Mouse (Mus musculus) testis, adult 2 months (tissue): ENCODE results near the gene Dusp11. TPM values are rescaled to one million over a fixed set of nuclear protein-coding genes. Genes with fewer than 3 reads are reported as not detected.
"Not testable (repeated sequence)": the region's sequence is repeated elsewhere in the genome, so short reads cannot be mapped to it uniquely, and the experiment has no call there.

Experiments used
- H3K27ac ChIP-seq: fragments of 200-500 bp; 2 replicates; pipeline ENCODE4 v1.5.1; 2012; ENCODE audit warnings: low read depth, low read length; ENCODE audit not compliant: control insufficient read depth, insufficient read depth
- H3K27me3 ChIP-seq: fragments of 200-500 bp; 2 replicates; pipeline ENCODE4 v1.6.1; 2012; ENCODE audit warnings: mild to moderate bottlenecking, low read length, moderate library complexity; ENCODE audit not compliant: control insufficient read depth, insufficient read depth
- H3K36me3 ChIP-seq: fragments of 200-500 bp; 2 replicates; pipeline ENCODE4 v1.6.1; 2012; ENCODE audit warnings: mild to moderate bottlenecking, low read length; ENCODE audit not compliant: control insufficient read depth, insufficient read depth
- H3K4me1 ChIP-seq: fragments of 200-500 bp; 2 replicates; pipeline ENCODE4 v1.6.1; 2012; ENCODE audit warnings: low read length; ENCODE audit not compliant: control insufficient read depth, insufficient read depth
- H3K4me3 ChIP-seq: fragments of 200-500 bp; 2 replicates; pipeline ENCODE4 v1.5.1; 2012; ENCODE audit warnings: low read depth, mild to moderate bottlenecking, low read length, moderate library complexity, mixed read lengths; ENCODE audit not compliant: control insufficient read depth
- CTCF ChIP-seq: fragments of 200-500 bp; IDR thresholded peaks from 2 replicates; pipeline ENCODE4 v1.5.1; 2012; ENCODE audit warnings: low read depth, mild to moderate bottlenecking, inconsistent platforms, low read length, moderate library complexity; ENCODE audit not compliant: control insufficient read depth, insufficient read depth, insufficient replicate concordance
- POLR2A ChIP-seq: fragments of 200-500 bp; IDR thresholded peaks from 2 replicates; pipeline ENCODE4 v1.6.1; 2012; ENCODE audit warnings: low read depth, mild to moderate bottlenecking, inconsistent platforms, low read length, moderate library complexity; ENCODE audit not compliant: control insufficient read depth
- polyA plus RNA-seq: library from polyadenylated mRNA; depleted of rRNA; stranded (reverse); fragments of >200 nt; gene quantifications from 2 replicates; pipeline ENCODE4 v1.2.3, GENCODE M21; 2012; rRNA removed

Gene Dusp11
- 12.2 and 15.7 TPM in 2 replicates for polyA plus RNA-seq

DNA sequence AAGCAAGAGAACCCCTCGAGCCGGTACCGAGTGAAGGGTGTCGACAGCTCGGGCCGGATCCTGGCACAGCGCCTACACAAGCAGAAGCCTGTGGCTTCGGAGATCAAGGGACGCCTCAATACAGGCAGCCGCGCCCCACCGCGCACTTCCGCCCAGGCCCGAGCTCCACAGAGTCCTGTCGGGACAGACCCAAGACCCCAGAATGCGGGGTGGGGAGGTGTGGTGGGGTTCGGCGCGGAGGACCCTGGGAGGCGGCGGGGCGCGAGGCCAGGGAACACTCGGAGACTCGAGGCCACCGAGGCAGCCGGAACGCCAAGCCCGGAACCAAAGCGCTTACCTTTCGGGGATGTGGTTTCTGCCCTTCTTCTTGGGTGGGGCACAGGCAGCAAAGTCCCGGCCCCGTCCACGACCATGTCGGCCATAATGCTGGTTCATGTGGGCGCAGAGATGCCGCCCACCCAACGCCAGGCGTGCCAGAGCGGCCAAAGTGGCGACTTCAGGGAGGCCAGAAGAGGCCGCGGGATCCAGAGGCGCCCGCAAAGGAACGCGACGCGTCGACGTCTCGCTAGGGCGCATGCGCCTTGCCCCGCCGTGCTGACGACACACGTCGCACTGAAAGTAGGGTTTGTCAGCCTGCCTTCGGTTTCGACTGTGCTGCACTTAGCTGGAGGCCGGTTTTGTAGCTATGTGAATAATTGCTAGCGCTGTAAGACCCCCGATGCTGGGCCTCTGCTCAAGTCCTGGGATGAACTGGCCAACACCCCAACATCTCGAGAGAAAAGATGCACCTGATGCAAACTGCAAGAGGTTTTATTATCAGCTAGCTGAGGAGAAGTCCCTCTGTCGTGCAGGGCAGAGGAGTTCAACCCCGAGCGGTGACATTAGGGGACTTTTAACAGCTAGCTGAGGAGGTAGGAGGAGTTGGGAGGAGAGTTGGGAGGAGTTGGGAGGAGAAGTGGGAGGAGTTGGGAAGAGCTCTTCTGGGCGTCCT, at the start of gene Dusp11:
Gene Dusp11, minus strand, starts transcription at position 567 of the 991 bp plus-strand sequence.
- Histone ChIP-seq H3K4me1 (no peaks in the 10 kb centered on the region; the same call in none of the 2 replicates), H3K27me3 (no peaks in the 10 kb centered on the region), H3K27ac (peak within 1 kb of the TSS; percentile 94), H3K4me3 (peak within 1 kb of the TSS; percentile 94), H3K36me3 (0 out of 2 replicates have a peak, but pooled peaks cover 1% of the 10 kb centered on the region)
- peak; percentile 90 for TF ChIP-seq POLR2A
- TF ChIP-seq CTCF, result no peak

DNA sequence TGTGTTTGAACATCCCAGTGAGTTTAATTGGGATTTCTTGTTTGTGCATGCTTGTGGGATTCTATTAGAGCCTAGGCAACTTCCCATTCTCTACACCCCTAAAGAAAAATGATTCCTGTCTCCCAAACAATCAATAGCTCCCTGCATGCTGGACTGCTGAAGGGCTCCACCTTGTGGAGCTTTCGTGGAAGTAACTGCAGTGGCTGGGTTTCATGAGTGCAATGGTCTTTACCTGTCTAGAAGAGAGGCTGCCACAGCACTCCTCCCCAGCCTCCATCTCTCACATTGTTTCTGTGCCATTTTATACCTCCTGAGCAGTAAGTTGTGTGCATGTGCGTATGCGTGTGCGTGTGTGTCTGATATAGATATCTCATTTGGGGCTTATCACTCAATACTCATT, 48.5 kb upstream of the Dusp11 start:
- Histone ChIP-seq H3K36me3 (no peaks in the 10 kb centered on the region), H3K4me3 (no peak overlapping the region), H3K4me1 (no peaks in the 10 kb centered on the region), H3K27ac (no peak overlapping the region), H3K27me3 (no peaks in the 10 kb centered on the region)
- TF ChIP-seq POLR2A (no peak), CTCF (peak; percentile 36; the same call in 1 of the 2 replicates)

DNA sequence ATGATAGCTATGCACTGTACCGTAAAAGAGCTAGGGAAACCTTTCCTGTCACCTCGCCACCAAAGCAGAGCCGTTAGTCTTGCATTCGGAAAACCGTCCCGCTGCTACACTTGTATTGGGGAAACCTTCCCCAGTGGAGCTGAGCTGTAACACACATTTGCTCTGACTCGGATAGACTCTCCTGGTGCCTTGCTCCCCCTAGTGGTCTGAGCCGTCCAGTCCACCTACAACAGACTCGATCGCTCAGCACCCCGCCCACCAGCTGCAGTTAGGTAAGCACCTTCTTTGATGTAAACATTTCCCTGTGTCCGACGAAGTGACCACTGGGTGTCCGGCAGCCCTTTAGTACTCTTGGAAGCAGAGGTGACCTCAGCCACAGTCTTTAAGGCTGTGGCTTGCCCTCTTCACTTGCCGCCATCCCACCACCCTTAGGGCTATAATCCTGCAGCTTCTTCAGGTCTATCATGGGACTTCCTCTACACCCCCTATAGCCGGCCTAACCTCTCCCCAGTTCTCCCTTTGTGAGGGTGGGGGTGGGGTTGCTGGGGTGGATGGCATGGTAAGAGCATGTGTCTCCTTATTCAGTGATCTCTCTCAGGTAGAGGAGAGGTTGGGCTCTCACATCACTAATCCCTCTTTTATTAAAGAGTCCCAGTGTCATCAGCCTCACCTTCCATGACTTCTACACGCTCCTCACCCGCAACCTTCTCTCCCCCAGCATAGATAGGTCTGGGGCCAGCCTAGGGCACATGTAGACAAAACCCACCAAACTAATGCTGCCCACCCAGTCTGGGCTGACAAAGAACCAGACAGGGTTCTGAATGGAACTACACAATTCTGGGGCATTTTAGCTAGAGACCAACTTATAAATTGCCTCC, 43.0 kb upstream of the Dusp11 start:
- TF ChIP-seq POLR2A (no peak), CTCF (peak; percentile 96)
- Histone ChIP-seq H3K27ac (peak overlapping the region; percentile 59), H3K4me3 (peak overlapping the region; percentile 87)

DNA sequence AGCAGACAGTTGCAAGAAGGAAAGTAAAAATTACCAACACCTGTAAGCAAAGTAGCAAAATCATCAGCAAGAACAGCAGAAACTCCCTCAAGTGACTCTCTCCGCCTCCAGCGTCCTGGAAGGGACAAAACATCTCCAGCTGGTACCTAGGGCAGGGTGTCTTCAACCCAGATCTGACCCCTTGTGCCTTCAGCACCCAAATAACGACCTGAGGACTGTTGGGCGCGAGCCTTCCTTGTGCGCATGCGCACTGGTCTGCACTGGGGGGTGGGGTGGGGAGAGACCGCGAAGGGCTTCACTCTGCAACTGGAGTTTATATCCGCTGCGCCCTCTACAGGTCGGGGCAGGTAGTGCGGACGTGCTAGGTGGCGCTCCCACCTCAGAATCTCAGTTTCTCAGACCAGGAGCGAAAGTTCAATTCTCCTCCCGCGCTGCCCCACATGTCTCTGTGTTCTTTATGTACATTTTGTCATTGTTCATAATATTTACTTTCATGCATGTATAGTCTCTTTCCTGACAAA, 42.0 kb upstream of the Dusp11 start:
- Histone ChIP-seq H3K4me1 (peaks cover 7% of the 10 kb centered on the region), H3K27ac (peak overlapping the region; percentile 100), H3K27me3 (no peaks in the 10 kb centered on the region), H3K36me3 (peaks cover 1% of the 10 kb centered on the region; the same call in 1 of the 2 replicates), H3K4me3 (peak overlapping the region; percentile 98)
- TF ChIP-seq POLR2A, result peak; percentile 94
- peak; percentile 99 for TF ChIP-seq CTCF

More for the DNA sequence above, 43.0 kb upstream of the Dusp11 start:
- H3K36me3 ChIP-seq, result no peaks in the 10 kb centered on the region; the same call in 1 of the 2 replicates
- H3K27me3 ChIP-seq, result no peaks in the 10 kb centered on the region
- H3K4me1 ChIP-seq, result peaks cover 7% of the 10 kb centered on the region

DNA sequence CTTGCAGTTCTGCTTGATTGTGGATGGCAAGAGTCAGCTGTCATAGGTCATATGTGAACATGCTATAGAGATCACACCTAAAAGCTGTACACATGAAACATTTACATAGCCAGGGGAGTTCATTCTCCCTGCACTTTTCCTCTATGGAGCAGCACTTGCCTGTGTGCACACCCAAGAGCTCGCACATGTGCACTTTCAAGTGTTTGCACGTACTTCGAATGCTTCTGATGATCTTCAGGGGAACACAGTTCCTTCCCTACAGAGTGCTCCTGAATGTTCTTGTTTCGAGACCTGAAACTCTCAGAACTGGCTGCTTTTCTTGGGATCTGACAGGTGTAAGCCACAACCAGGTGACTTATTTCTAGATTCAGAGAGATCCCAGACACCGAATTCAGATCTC, 29.3 kb upstream of the Dusp11 start:
- H3K4me1 ChIP-seq, H3K27me3 ChIP-seq, H3K27ac ChIP-seq, H3K4me3 ChIP-seq, H3K36me3 ChIP-seq: not testable (repeated sequence)

DNA sequence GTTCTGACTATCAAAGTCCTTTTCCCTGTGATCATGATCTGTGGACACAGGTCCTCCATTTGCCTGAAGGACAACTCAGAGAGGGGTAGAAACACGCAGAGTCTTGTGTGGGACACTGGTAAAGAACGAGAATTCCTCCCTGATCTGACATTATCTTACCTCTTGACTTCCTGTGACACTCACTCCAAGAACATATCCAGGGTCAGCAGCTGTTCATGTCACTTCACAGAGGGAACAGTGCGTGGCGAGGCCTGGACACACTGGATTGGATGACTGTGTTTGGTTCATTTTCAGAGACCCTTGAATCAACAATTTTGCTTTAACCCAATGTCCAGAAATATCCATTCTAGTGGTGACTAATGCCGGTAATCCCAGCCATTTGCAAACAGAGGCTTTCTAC, 28.1 kb upstream of the Dusp11 start:
- H3K4me1 ChIP-seq, H3K27me3 ChIP-seq, H3K27ac ChIP-seq, H3K4me3 ChIP-seq, H3K36me3 ChIP-seq: not testable (repeated sequence)

DNA sequence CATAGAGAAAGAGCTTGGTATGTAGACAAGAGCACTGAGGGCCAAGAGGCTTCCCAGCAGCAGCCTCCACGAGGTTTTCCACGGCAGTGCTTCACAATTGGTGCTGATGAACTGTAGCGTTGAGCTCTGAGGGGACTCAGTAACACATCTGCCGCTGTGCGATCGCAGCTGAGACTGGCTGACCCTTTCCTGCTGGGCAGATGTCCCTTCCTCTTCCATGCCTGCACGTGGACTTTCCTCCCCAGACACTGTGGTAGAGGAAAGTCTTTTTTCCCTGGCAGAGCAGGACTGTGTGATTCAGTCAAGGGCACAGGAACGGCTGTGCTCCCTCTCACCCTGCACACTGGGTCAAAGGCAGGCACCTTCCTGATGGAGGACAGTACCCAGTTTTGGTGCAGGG, 22.9 kb upstream of the Dusp11 start:
- TF ChIP-seq CTCF (no peak), POLR2A (peak; percentile 41; the same call in 1 of the 2 replicates)

DNA sequence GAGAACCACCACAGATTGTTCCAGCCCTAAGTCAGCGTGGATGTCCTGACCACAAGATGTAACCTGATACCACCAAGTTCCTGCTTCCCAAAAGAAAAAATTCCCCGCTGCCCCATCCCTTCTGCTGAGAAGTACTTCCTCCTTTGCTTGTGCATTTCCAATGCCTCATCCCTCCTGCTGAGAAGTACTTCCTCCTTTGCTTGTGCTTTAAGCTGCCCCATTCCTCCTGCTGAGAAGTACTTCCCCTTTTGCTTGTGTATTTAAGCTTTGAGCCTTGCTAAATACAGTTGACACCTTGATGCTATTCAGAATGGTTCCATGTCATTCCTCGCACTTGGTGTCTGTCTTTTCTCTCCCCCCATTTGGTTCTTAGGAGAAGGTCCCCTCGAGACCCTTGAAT, 17.3 kb upstream of the Dusp11 start:
- H3K36me3 ChIP-seq, result not testable (repeated sequence)

More for the DNA sequence above, 22.9 kb upstream of the Dusp11 start:
- no peak overlapping the region for H3K27ac ChIP-seq
- H3K36me3 ChIP-seq, result no peaks in the 10 kb centered on the region
- H3K27me3 ChIP-seq, result no peaks in the 10 kb centered on the region
- no peaks in the 10 kb centered on the region for H3K4me1 ChIP-seq
- H3K4me3 ChIP-seq, result no peak overlapping the region

More for the DNA sequence above, 17.3 kb upstream of the Dusp11 start:
- H3K4me3 ChIP-seq, H3K4me1 ChIP-seq, H3K27ac ChIP-seq, H3K27me3 ChIP-seq: not testable (repeated sequence)
